Mouse (Mus musculus): ENCODE results near the gene Fig4.

The Fig4 gene

GRCm38 (mm10) chr10:41302689-41303431 lies at the start of gene Fig4:
Gene Fig4 (minus strand): TSS chr10:41303260.
- DNase-seq (ENCODE audit: low read depth), result peak; percentile 47

- DNase-seq (ENCODE audit: low read depth), result no peak
Measured at GRCm38 (mm10) chr10:41341346-41341745, 38.3 kb upstream of the Fig4 start.

- no peak for DNase-seq (ENCODE audit: low read depth)
Measured at GRCm38 (mm10) chr10:41332533-41333043, 29.5 kb upstream of the Fig4 start.

- no peak for DNase-seq (ENCODE audit: low read depth)
Measured at GRCm38 (mm10) chr10:41315866-41316265, 12.8 kb upstream of the Fig4 start.

- DNase-seq (ENCODE audit: low read depth), result no peak
Measured at GRCm38 (mm10) chr10:41308205-41308604, 5.1 kb upstream of the Fig4 start.

- no peak for DNase-seq (ENCODE audit: low read depth)
Measured at GRCm38 (mm10) chr10:41304961-41305455, 1.9 kb upstream of the Fig4 start.

- DNase-seq (ENCODE audit: low read depth), result peak; percentile 53
Measured at GRCm38 (mm10) chr10:41303639-41304444, 782 bp upstream of the Fig4 start, which contains the start of gene Ak9. Gene Ak9 (plus strand): TSS chr10:41303980.

- no peak for DNase-seq (ENCODE audit: low read depth)
Measured at GRCm38 (mm10) chr10:41300161-41300560, 2.9 kb downstream of the Fig4 start.

- DNase-seq (ENCODE audit: low read depth), result no peak
Measured at GRCm38 (mm10) chr10:41295145-41295544, 7.9 kb downstream of the Fig4 start.

- no peak for DNase-seq (ENCODE audit: low read depth)
Measured at GRCm38 (mm10) chr10:41294734-41295133, 8.3 kb downstream of the Fig4 start.

GRCm38 (mm10) chr10:41293019-41293418 lies 10.0 kb downstream of the Fig4 start:
- DNase-seq (ENCODE audit: low read depth), result peak; percentile 67

GRCm38 (mm10) chr10:41291021-41291420 lies 12.0 kb downstream of the Fig4 start:
- DNase-seq (ENCODE audit: low read depth), result no peak

GRCm38 (mm10) chr10:41288771-41289415 lies 14.2 kb downstream of the Fig4 start:
- DNase-seq (ENCODE audit: low read depth), result peak; percentile 46

- DNase-seq (ENCODE audit: low read depth), result no peak
Measured at GRCm38 (mm10) chr10:41288074-41288473, 15.0 kb downstream of the Fig4 start.

- DNase-seq (ENCODE audit: low read depth), result no peak
Measured at GRCm38 (mm10) chr10:41287618-41288017, 15.4 kb downstream of the Fig4 start.

- DNase-seq (ENCODE audit: low read depth), result no peak
Measured at GRCm38 (mm10) chr10:41282086-41282485, 21.0 kb downstream of the Fig4 start.

- no peak for DNase-seq (ENCODE audit: low read depth)
Measured at GRCm38 (mm10) chr10:41280796-41281195, 22.3 kb downstream of the Fig4 start.

GRCm38 (mm10) chr10:41280177-41280576 lies 22.9 kb downstream of the Fig4 start:
- DNase-seq (ENCODE audit: low read depth), result no peak

GRCm38 (mm10) chr10:41278808-41279207 lies 24.3 kb downstream of the Fig4 start:
- no peak for DNase-seq (ENCODE audit: low read depth)

GRCm38 (mm10) chr10:41274871-41275270 lies 28.2 kb downstream of the Fig4 start:
- DNase-seq (ENCODE audit: low read depth), result no peak

- no peak for DNase-seq (ENCODE audit: low read depth)
Measured at GRCm38 (mm10) chr10:41271860-41272259, 31.2 kb downstream of the Fig4 start.

- no peak for DNase-seq (ENCODE audit: low read depth)
Measured at GRCm38 (mm10) chr10:41261889-41262288, 41.2 kb downstream of the Fig4 start.
